Mouse (Mus musculus) thymus, postnatal 25 days (tissue): ENCODE data around the gene Edn3.

Source experiments
- DNase-seq: peaks from one replicate; pipeline ENCODE4 v3.0.0; 2022

The Edn3 gene

DNA sequence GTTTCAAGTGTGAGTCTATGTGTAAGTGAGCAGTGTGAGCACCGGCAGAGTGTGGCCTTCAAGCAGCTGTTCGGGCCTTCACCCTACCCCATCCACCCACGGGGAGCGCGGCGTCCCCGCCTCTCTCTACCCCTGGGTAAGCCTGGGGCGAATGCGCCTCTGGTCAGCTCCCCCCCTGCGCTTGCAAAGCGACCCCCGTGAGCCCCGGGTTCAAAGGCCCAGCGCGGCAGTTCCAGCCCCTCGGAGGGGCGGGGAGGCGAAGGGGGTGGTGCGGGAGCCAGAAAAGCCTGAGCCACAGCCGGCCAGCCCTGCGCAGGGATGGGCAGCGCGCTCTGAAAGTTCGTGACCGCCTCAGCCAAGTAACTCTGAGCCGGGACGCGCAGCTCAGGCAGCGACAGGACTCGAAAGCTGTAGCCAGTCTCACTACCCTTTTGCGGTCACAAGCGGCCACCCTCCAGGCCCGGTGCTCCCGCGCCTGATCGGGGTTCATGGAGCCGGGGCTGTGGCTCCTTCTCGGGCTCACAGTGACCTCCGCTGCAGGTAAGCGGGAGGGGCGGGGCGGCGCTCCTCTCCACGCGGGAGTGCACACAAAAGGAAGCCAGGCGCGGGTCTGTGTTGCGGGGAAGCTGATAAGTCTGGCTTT, at the start of gene Edn3:
Gene Edn3 (plus strand): TSS at position 141 of the 643 bp plus-strand sequence.
- DNase-seq, result no peak

- DNase-seq, result peak; percentile 5
Measured at GRCm38 (mm10) chr2:174712043-174712442, 48.4 kb upstream of the Edn3 start.

- no peak for DNase-seq
Measured at GRCm38 (mm10) chr2:174715938-174716337, 44.5 kb upstream of the Edn3 start.

GRCm38 (mm10) chr2:174717857-174718256, 42.6 kb upstream of the Edn3 start:
- no peak for DNase-seq

DNA sequence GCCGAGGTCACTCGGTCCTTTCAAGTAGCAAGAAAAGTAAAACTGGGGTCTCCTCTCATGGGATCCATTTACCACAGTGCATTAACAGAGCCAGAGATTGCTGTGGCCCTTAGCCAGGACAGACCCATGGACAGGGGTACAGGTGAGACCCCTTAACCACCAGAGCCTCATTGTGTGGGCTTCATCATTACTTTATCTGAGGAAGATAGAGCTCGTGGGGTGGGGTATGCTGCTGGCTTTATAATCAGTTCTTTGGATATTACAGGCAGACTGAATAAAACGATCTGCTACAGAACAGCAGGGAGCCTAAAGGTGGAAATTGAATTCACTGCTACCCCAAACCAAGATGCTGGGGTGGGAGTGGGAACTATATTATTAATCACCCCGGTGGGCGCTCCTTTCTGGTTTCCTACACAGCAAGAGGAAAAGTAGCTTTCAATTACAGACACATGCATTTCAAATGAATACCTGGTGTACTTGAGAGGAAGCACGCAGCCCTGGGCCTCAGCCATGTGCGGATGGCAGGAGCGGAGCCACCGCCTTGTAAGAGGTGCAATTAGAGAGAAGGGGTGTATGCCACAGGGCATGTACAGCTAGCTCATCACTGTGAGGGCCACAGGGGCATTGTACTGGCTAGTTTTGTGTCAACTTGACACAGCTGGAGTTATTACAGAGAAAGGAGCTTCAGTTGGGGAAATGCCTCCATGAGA, 33.1 kb upstream of the Edn3 start:
- DNase-seq, result no peak

GRCm38 (mm10) chr2:174731939-174732338, 28.5 kb upstream of the Edn3 start:
- DNase-seq, result no peak

DNA sequence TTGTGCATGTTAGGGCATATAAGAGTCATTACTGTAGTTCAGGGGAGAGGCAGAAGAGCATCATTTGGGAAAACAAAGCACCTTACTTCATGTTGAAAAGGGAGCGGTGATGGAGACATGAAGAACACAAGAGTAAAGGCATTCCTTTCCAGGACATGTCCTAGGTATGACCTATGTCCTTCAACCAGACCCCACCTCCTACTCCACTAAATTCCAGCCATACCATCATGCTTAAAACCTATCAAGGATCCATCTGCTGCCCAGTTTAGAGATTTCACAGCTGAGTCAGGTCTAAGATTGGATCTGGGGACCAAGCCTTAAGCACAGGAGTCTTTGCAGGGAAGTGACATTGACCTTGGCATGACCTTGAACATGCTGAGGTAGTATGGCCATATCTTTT, 25.1 kb upstream of the Edn3 start:
- no peak for DNase-seq

DNA sequence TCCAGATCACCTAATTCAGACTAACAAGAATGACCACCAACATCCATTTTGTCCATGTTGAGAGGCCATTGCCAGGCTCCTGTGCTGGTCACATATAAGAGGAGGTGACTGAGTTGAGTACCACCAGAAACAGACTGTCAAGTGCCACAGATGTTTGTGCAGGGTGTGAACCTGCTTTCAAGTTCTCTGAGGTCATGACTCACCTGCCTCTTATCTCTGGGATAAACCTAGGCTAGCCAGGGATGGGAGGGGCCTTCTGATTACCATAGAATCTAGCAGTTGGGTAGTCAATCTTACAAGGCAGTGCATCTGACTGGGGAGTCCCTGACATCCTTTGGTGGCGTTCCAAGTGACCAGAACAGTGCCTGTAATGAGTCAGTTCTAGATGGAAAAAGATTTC, 13.2 kb upstream of the Edn3 start:
- DNase-seq, result no peak

GRCm38 (mm10) chr2:174748381-174748780, 12.0 kb upstream of the Edn3 start:
- DNase-seq, result no peak

DNA sequence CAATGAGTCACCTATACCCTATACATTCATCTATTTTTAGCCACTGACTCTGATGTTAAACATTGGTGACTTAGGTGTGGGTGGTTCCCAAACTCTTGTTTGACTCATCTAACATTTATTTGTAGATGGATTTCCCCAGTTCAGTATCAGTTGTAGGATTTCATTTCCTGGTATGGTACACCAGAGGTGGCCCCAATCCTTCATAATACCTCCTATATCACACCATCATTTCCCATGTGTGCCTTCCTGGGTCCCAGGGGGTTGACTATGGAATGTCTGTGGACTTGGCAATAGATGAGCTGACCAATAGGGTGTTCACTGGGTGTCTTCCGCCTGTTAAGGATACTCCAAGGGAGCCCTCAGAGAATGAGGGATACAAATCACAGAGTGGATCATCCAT, 7.2 kb upstream of the Edn3 start:
- no peak for DNase-seq

GRCm38 (mm10) chr2:174754231-174754630, 6.2 kb upstream of the Edn3 start:
- DNase-seq, result no peak

DNA sequence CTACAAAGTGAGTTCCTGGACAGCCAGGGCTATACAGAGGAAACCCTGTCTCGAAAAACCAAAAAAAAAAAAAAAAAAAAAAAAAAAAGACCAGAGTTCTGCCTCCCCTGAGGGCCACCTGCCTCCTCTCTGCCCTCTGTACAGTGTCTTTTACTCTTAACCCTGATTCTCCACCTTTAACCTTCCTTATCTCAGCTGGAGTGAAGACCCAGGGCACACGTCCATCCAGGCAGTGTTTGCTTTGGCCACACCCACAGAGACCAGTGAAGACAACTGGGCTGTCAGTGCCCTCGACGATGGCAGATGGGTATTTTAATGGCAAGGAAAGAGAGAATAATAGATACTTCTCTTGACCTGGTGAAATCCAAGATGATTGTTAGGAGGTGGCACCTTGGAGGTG, 1.2 kb upstream of the Edn3 start:
- DNase-seq, result no peak

- DNase-seq, result no peak
Measured at GRCm38 (mm10) chr2:174761452-174762101, 1.2 kb downstream of the Edn3 start.

DNA sequence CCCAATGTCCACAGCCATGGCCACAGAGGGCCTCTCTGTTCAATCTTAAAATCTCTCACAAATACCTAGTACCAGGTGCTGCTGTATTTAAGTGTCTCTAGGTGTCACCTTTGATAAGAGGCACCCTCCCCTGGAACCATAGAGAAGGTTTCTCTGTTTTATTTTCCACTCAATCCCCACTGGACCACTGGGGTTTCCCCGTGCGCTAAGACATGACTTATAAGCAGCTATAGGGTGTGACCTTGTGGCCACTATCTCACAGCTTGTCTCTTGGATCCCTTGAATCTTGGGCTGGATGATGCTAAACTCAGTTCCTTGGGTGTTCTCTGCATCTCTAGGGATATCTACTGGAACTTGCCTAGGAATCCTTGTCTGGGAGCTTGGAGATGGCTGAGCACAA, 1.9 kb downstream of the Edn3 start:
- DNase-seq, result no peak

GRCm38 (mm10) chr2:174768891-174769528, 8.6 kb downstream of the Edn3 start:
- DNase-seq, result no peak

DNA sequence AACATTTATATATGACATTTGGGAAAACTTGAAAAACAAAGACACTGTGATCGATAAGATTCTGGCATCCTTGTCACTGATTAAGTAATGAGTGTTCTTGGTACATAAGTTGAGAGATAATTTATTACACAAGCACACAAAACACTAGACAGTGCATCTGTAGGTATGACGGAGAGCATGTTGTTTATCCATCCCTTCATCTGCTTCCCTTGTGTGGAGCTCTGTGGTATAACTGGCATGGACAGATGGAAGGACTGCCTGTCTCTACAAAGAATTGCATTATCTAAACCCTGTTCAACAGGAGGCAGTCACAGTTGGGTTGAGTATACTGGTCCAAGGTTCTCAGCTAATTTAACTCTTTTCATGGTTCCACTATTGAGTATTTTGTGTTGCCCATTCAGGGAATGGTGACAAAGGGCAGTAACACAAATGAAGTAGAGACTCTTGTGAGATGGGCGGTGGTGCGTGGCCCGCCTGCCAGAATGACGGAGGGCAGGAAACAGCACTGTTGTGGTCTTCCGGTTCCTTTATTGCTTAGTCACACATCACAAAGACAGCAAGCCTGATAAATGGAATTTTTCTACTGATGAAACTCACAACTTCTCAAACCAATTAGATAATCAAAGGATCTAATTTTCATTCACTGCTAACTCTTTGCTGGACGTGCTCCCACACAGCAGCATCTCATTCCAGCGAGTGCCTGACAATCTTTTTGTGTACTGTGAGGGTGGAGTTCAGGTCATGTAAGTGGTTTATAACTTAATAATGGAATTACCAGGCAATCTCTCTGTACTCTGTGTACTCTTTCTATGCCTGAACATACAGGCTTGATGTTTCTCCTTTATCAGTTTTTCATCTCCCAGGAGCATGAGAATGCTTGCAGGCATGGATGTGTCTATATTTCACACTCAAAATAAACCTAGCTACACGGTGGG, 14.0 kb downstream of the Edn3 start:
- no peak for DNase-seq

DNA sequence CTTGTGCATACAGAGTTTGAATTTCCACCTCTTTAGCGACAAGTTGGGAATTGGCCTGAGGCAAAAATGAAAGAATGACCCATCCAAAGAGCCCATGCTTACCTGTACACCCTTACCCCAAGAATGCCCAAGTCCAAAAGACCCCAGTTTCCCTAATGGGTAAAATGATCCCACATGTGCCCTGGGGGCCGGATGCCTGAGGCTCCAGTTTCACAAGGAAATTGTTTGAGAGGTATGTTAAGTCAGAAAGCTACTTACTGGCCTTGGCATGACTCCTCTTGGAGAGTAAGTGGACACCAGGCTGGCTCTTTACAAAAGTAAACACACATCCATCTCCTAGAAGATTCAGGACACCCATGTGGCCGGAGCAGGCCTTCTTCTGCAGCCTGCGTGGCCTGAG, 21.6 kb downstream of the Edn3 start:
- no peak for DNase-seq

GRCm38 (mm10) chr2:174782880-174783279, 22.5 kb downstream of the Edn3 start:
- DNase-seq, result no peak

GRCm38 (mm10) chr2:174788830-174789229, 28.4 kb downstream of the Edn3 start:
- no peak for DNase-seq

- no peak for DNase-seq
Measured at GRCm38 (mm10) chr2:174792436-174793125, 32.2 kb downstream of the Edn3 start.

DNA sequence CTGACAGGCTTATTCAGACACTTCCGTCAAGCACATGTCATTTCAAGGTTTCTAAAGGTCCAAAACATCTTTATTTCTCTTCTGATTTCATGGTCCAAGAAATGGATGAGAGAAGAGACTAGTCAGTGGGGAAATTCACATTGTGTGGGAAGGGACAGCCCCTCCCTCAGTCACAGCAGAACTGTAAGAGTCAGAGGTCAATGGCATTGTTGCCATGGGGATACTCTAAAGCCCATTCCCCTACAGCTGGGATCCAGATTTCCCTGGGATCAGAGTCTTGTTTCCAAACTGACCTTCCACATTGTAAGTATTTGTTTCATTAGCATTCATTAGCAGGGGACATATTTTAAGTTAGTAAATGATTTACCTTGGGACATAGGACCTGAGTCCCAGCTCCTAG, 32.8 kb downstream of the Edn3 start:
- DNase-seq, result no peak

DNA sequence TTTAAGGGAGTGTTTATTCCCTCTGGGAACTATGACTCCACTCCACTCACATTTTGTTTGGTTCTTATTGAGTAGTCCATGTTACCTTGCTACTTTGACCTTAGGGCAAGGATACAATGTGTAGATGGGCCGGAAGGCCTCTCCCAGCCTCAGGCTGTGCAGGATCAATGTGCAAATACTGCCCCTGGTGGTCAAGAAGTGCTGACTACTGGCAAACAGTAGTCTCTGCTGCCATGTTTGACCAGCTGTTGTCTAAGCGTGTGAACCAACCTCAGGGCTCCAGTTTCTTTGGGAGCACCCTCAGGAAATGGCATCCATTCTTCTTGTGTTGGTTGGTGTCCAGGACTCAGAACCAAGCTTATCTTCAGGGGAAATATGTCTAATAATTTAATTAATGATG, 36.6 kb downstream of the Edn3 start:
- DNase-seq, result no peak
